Mouse (Mus musculus): ENCODE results near the gene Adssl1. TPM values are rescaled to one million over a fixed set of nuclear protein-coding genes. Genes with fewer than 3 reads are reported as not detected.

The Adssl1 gene
- total RNA-seq, 4 experiments from 2014 or later = 184 to 207 (median 193) TPM

DNA sequence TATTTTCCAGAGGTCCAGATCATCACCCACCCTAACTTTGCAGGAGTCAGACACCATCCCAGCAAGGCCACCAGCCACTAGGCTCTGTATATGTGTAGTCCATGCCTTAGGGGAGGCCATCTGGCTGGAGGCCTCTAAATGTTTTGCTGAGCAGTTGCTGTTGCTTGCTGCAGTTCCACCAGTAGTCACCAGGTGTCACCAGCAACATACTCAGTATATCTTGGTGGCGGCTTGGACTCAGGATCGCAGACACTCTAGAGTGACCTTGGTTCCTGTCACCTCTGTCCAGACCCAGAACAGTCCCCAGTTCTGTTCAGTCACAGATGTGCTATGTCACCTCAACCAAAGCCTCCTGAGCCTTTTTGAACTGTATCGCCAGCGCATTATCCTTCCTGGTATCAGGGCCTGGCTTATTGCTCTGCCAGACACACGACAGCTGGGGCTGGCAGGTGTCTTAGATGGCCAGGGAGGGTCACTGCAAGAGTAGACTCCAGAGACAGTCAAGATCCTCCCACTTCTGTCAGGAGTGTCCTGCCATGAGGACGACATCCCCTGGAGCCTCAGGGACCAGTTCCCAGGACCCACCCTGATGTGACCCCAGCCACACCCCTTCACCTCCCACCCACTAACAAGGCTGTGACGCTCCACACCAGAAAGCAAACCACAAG, 33.4 kb downstream of the Adssl1 start:
- peak; percentile 87 for DNase-seq (ENCODE audit: low spot score)

DNA sequence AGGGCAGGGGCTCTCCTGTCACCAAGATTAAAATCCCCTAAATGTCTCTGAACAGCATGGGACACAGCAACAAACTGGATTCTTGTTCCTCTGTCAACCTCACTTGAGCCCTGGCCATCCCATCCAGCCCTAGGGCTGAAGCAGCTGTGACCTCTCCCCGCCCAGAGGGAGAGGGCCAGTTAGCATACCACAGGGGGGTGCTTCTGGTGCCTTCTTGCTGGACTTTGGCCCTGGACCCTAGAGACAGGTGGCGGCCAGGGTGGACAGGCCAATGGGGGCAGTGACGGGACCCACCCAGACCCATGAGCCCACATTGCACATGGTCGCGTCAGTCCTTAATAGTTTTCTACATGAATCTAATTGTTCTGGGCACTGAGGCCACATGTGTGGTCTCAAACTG, 34.2 kb downstream of the Adssl1 start:
- DNase-seq (ENCODE audit: low spot score) = no peak

DNA sequence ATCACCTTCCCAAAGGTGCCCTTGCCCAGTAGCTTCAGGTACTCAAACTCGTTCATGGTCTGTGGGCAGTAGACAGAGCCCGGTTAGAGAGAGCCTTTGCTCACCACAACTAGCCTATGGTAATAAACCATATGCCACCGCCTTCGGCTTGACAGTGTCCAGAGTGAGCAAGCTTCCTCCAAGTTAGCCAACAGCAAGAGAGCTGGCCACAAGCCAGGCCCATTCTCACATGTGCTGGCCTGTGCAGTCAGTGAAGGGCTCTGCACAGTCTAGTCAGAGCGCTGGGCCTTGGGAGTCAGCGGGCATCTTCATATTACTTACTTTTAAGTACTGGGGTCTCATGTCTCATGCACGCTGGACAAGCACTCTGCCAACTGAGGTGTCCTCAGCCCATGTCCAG, 38.8 kb downstream of the Adssl1 start:
- DNase-seq (ENCODE audit: low spot score) = no peak

DNA sequence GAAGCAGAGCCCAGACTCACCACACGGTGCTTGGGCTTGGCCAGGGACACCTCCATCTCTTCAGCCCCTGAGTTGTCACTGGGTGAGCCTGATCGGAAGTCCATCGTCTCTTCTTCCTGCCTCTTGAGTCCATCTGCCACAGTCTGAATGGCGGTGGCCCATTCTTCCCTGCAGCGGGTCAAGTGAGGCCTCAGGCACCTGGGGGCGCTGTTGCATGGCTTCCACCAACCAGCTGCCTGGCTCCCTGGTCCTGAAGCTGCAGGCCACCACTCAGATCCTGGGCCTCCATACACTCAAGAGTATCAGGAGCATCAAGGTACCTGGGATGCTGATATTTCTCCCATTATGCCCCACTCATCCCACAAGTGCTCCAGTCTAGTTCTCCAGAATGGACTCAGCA, 39.3 kb downstream of the Adssl1 start:
- peak; percentile 46 for DNase-seq (ENCODE audit: low spot score)

DNA sequence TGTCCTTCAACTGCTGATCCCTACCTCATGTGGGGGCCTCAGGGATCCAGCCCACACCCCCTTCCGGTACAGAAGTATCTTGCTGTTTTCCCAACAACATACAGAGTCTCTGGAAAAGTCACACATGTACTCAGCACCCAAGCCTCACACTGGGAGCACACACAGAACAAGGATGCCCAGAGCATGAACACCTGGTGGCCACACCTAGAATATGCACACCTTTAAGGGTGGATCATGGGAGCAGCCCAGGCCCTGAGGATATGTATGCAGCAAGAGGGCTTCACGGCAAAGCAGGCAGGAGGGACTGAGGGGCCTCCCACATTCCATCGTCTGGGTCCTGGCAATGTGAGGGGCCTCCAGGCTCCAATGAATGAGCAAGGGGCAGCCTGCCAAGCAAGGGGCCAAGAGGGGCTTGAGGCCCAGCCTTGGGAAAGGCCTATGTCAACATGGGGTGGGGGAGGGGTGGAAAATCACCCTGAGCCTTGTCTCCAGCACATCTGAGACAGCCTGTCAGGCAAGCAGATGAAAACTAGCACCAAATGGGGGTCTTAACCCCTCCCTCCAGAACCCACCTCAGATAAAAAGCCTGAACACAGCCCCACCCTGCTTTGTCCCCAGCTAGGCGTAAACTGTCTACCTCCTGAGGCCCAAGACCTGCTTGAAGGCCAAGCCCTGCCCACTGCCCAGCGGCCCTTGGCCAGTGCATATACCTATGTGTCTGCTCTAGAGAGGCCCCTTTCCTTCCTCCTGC, 40.9 kb downstream of the Adssl1 start:
- no peak for DNase-seq (ENCODE audit: low spot score)

DNA sequence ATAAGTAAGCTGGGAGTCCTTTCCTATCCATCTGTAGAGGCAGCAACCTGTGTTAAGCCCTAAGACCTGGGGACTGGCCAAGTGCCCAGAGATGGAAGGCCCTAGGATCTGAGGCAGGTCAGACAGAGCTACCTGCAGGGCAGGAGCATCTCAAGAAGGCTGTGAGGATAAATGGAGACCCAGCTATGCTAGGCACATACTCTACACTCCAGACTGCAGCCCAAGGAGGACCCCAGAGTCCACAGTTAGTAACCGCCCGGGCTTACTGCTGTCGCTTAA, 41.4 kb downstream of the Adssl1 start:
- no peak for DNase-seq (ENCODE audit: low spot score)

DNA sequence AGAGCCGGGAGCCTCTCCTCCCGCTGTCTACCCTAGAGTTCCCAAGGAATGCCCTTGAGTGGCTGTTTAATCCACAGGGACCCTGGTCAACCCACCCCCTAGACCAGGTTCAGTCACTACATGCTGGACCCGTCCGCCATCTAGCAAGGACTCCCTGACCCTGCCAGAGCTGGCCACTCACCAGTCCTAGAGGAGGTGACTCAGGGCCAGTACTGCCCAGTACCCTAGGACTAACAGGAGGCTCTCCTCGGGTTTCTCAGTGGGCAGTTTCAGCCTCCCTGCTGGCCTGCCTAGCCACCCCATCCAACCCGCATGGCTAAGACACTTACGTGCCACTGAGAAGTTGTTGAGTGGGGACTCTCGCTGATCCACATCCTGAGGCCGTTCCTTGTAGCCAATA, 42.0 kb downstream of the Adssl1 start:
- no peak for DNase-seq (ENCODE audit: low spot score)

DNA sequence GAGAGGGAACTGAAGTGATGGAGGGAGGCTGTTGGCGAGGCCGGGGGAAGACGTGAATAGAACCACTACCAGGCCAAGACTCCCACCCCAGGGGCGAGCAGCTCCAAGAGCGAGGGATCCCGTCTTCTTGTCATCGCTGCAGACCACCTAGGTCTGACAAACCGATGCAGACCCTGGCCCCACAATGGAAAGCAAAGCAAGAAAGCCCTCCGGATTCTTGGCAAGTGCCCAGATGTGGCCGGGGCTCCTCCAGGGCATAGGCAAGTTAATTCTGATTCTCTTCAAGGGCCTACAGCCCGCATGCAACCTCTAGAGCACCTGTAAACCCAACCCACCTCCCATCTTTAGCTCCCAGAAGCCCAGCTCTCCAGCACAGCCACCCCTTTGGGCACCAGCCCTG, 43.5 kb downstream of the Adssl1 start:
- no peak for DNase-seq (ENCODE audit: low spot score)

DNA sequence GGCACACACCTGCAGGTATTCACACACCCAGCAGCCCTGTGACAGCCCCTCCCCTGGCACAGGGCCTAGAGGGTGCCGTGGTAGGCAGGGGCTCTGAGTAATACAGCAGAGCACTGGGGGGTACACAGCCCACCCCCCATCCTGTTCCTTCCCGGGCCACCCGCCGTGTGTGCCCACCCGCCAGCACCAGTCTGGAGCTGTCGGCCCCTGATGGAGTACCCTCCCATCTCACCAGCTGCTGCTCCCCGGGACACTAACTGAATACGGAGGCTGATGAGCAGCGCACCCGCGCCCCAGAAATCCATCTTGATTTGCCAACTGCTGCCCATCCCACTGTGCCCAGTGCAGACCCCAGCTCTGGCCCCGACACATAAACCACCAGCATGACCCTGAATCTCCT, 43.9 kb downstream of the Adssl1 start:
- DNase-seq (ENCODE audit: low spot score) = no peak

DNA sequence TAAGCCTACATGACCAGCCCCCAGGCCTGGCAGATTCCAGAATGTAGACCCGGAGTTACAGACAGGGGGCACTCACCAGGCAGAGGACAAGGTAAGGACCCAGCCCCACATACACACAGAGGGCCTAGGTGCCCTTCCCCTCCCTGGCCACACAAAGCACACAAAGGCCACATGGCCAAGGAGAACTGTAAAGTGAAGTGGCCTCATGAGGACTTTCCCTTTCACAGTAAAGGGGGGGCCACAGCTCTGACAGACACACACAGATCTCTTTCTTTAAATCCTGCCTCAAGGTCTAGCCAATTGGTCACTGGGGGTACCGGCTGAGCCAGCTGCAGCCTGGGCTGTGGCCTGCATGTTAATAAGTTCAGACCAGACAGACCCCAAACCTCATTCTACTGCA, 44.3 kb downstream of the Adssl1 start:
- no peak for DNase-seq (ENCODE audit: low spot score)

DNA sequence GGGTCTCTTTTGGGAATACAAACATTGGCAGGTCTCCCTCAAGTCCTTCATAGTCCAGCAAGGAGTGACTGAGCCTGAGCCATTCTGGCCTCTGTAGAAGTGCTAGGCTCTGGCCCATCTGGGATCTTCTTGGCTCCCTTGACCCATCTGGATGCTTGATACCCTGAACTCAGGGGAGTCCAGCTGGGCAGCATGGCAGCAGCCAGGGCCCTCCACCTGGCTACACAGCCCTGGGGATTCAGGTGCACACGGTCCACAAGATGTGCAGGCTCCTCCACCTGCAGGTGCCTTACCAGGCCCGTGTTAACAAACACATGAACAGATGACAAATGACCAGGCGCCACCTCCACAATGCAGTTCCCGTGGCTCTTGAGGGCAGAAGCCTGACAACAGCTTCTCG, 44.8 kb downstream of the Adssl1 start:
- DNase-seq (ENCODE audit: low spot score) = no peak

DNA sequence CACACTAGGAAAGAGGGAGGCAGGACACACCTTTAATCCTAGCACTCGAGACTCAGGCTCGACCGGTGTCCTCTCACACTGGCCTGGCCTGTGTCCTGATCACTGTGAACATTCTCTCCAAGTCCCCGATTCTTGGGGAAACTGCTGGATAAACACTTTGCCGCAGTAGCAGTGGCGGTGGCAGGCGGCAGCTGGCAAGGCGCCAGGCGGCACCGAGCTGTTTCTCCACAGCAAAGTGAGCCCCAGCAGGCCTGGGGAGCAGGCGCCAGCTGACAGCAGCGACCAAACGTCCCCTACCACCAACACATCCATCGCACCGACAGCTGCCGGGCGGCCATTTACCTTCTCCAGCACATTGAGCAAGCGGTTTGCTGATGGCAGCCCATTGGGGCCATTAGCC, 45.6 kb downstream of the Adssl1 start:
- peak; percentile 38 for DNase-seq (ENCODE audit: low spot score)

DNA sequence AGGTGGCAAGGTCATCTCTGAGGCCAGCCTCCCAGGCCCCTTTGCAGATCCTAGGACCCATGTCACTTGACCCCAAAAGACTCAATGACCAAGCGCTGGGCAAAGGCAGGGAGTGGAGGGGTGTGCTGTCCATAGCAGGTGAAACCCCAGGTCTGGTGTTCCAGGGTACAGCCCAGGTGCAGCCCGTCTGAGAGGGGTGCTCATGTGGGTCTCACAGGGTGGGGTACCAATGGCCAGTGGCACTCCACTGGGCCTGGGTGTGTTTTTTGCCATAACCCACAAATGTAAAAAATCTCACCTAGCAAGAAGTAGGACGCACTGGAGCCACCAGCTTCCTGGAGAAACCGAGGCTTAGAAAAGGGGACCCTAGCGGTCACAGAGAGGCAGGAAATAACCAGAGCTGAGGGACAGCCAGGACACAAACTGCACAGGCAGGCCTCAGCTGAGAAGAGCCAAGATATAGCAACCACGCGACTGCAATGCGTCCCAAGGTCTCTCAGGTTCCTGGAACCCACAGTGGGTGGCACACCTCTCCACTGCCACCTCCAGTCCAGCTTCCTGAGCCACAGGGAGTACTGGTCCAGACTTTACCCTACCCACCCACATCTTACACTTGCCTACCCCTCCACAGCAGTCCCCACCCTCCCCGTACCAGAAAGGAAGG, 46.2 kb downstream of the Adssl1 start:
- no peak for DNase-seq (ENCODE audit: low spot score)

DNA sequence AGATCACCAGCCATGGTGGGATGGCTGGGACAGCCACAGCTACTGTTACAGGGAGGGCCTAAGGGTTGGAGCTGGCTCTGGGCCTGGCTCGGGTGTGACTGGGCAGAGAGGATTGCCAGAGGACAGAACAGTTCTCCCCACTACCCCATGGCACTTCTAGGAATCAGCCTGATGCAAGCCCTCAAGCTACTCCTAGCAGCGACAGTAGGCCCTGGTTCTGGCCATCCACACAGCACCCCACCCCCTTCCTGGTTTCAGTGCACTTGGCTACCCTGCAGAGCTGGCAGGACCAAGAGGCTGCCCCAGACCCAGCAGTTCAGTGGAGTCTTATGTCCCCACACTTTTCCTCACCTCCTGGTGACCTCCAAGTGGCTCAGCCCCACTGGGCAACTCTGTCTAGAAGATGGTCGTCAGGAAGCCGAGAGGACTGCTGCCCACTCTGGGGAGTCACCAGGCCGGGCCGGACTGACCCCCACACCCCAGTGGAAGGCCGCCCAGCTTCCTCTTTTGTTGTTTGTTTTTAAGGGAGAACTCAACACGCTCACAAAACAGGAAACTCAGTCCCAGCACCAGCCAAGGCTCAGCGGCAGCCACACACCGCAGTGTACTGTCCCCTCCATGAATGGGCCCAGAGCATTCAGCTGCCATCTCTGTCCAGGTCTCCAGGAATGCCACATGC, 47.9 kb downstream of the Adssl1 start:
- DNase-seq (ENCODE audit: low spot score) = peak; percentile 60

DNA sequence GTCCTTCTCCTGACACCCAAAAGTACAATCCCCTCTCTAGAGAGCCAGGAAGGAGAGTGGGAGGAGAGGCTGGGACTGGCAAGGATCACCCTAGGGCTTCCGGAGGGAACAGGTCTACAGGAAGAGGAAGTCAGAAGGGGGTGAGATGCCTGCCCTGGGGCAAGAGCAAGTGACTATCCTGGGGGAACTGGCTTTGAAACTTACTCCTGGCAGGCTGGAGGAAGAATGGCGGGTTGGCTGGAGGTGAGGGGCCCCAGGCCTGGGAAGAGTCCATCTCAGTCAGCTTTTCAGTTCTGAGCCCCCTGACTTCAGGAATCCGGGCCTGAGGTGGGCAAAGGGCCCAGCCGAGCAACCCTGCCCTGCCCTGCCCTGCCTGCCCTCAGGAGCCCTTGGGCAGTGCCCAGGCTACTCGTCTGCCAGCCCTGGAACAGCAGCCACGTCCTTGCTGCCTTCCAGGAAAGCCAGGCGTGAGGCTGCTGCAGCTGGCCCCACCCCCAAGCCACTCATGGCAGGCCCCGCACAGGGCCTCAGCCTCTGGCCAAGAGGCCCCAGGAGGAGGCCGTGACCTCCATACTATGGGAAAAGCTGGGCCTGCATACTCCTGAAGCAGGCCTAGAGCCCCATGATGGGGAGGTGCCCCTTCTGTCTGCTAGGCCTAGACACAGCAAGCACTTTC, 51.0 kb downstream of the Adssl1 start:
- DNase-seq (ENCODE audit: low spot score) = peak; percentile 61

DNA sequence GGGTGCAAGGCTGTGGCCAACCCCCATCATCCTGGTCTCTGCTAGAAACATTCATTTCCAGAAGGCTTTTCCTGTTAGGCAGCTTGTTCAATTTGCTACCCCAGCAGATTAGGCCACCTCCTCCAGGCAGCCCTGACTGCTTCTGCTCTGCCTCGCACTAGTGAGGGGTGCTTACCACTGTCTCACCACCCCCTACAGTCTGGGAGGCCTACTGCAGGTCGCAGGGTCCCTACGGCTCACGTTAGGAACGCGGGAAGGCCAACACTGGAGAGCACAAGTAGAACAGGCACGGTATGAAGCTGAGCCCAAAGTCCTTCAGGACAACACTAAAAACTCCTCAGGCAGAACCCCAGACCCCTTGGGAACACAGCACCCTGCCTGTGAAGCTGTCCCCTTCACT, 52.0 kb downstream of the Adssl1 start:
- no peak for DNase-seq (ENCODE audit: low spot score)

DNA sequence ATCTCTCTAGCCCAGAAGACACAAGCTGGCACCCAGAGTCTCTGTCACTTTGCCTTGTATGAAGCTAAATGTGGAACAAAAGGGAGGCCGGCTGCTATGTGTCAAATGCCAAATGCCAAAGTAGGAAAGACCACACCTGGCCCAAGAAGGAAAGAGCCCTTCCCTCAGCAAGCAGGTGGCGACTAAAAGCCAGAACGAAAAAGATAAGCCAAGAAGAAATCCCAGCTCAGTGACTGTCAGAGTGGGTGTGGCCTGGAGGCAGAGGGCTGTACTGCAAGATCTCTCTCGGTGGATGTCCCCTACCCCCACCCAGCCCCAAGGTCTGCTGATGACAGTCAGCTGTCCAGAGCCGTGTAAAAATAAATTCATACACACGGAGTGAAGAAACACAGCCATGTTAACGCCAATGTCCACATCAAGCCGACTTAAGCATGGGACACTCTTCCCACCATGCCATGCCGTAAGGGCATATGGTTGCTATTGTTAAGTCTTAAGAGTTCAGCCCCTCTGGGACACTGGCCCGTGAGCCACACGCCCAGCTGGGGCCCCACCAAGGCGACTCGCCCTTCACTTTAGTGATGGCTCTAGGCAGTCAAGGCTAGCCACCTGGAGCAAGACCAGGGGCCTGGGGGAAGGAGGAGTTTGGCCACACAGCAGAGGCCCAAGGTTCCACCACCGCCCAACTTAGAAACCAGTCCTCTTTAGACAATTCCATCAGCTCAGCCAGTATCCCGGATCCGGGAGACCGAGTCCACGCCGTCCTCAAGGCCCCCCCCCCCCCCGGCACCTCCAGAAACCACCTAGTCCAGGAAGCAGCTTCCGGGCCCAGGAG, 53.1 kb downstream of the Adssl1 start:
- no peak for DNase-seq (ENCODE audit: low spot score)

DNA sequence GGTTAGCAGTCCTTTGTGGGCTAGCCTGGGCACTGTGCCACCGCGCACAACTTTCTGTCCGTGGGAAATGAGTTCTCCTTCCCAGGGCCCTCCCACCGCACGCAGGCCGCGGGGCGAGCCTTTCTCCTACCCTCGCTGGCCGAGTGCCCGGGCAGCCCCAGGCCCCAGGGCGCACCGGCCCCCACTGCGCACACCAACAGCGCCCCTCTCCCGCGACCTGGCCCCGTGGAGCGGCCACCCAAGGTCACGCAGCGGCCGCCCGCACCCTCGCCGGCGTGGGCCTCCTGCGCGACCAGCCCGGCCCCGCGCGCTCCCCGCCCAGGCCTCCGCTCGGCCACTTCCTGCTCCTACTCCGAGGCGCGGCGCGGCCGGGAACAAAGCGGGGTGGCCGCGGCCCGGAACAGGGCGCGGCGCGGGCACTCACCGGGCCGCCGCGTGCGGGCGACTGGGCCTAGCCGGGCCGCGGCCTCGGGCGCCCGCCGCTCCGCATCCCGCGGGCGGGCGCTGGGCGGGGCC, 53.8 kb downstream of the Adssl1 start:
- DNase-seq (ENCODE audit: low spot score) = no peak

DNA sequence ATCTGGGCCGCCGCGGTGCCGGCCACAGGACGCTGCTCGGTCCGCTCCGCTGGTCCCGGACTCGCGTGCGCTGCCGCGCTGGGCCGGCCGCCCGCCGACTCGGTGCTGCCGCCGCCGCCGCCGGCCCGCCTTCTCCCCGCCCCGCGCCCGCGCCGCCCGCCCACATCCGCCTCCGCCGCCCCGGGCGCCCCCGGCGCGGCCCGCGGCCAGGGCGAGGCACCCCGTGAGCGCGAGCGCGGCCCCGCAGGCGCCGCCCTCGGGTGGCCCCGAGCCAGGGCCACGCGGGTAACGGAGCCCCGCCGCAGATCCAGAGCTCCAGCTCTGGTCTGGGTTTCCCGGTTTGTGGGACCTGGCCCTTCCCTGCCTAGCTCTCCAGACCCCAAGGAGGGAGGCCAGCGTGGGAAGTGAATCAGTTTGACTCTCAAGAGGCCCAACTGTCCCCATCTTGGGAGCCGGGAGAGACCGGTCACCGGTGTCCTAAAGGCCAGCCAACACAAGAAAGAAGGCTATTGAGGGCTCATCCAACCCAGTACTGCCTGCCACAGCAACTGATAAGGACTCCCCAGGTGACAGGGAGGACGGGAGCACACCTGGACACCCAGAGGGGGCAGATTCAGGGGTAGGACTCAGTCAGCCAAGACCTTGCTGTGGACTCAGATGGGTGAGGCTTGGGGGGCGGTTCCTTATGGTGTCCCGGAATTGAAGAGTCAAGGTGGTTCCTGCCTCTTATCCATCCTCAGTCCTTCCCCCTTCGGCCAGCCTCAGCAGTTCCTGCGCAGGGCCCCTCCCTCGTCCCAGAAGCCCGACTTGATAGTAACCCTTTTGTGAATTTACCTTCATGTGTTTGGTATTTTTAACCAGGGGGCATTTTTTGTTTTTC, 54.5 kb downstream of the Adssl1 start, which contains the start of gene Akt1:
Akt1 (minus strand) TSS at position 753 of the 880 bp plus-strand sequence.
- peak; percentile 62 for DNase-seq (ENCODE audit: low spot score)

All from heart, adult 8-10 months (tissue).